Mouse (Mus musculus) CD8-positive naive resting alpha-beta T cell, adult 57 days (primary cell): ENCODE results near the gene Hist1h3f. TPM values are rescaled to one million over a fixed set of nuclear protein-coding genes. Genes with fewer than 3 reads are reported as not detected.

Experiments used
- total RNA-seq: library from RNA; stranded (reverse); gene quantifications from one replicate; pipeline ENCODE4 v1.2.4, GENCODE M21; 2023

Gene Hist1h3f
- total RNA-seq, 1 experiment from 2014 or later, result 57.2 TPM

Other genes starting within 250 kb of the Hist1h3f start
- gene Zfp322a, start 174.8 kb upstream of the Hist1h3f start, total RNA-seq, result 18.6 TPM
- gene Abt1, start 120.2 kb upstream of the Hist1h3f start, total RNA-seq, result 17.1 TPM
- not detected for gene Btn1a1, start 78.2 kb upstream of the Hist1h3f start, total RNA-seq
- 0.55 TPM for gene Btn2a2, start 55.2 kb upstream of the Hist1h3f start, total RNA-seq
- 235 TPM for gene Hist1h4h, start 13.0 kb upstream of the Hist1h3f start, total RNA-seq
- 10.3 TPM for gene Hist1h2af, start 10.1 kb upstream of the Hist1h3f start, total RNA-seq
- gene Hist1h3g, start 8.6 kb upstream of the Hist1h3f start, total RNA-seq, result 2.5 TPM
- 3.6 TPM for gene Hist1h2bh, start 660 bp upstream of the Hist1h3f start, total RNA-seq
- 35.5 TPM for gene Hist1h4f, start 7.6 kb downstream of the Hist1h3f start, total RNA-seq
- 8.0 TPM for gene Hist1h1d, start 9.2 kb downstream of the Hist1h3f start, total RNA-seq
- 113 TPM for gene Hist1h3e, start 18.3 kb downstream of the Hist1h3f start, total RNA-seq
- gene Hist1h2ae, start 27.2 kb downstream of the Hist1h3f start, total RNA-seq, result 10.3 TPM
- 137 TPM for gene Hist1h2bg, start 27.3 kb downstream of the Hist1h3f start, total RNA-seq
- gene Hist1h2bf, start 30.1 kb downstream of the Hist1h3f start, total RNA-seq, result 88.7 TPM
- 2.5 TPM for gene Hist1h2ad, start 30.3 kb downstream of the Hist1h3f start, total RNA-seq
- gene Hist1h3d, start 31.7 kb downstream of the Hist1h3f start, total RNA-seq, result 2.8 TPM
- gene Hist1h4d, start 37.5 kb downstream of the Hist1h3f start, total RNA-seq, result 122 TPM
- gene Hist1h2be, start 77.1 kb downstream of the Hist1h3f start, total RNA-seq, result 14.7 TPM
- 187 TPM for gene Hist1h1e, start 78.5 kb downstream of the Hist1h3f start, total RNA-seq
- gene Hist1h2ac, start 139.9 kb downstream of the Hist1h3f start, total RNA-seq, result 6.8 TPM
- gene Hist1h2bc, start 140.1 kb downstream of the Hist1h3f start, total RNA-seq, result 7.9 TPM
- gene Hist1h1t, start 151.8 kb downstream of the Hist1h3f start, total RNA-seq, result not detected
- gene Hist1h4c, start 154.4 kb downstream of the Hist1h3f start, total RNA-seq, result 147 TPM
- gene Hfe, start 166.8 kb downstream of the Hist1h3f start, total RNA-seq, result 2.7 TPM
- gene Hist1h1c, start 194.8 kb downstream of the Hist1h3f start, total RNA-seq, result 839 TPM
- 4.1 TPM for gene Hist1h3c, start 201.6 kb downstream of the Hist1h3f start, total RNA-seq
- gene Hist1h2bb, start 202.7 kb downstream of the Hist1h3f start, total RNA-seq, result 15.1 TPM
- 16.9 TPM for gene Hist1h2ab, start 207.1 kb downstream of the Hist1h3f start, total RNA-seq
- 17.1 TPM for gene Hist1h3b, start 208.2 kb downstream of the Hist1h3f start, total RNA-seq
- 49.5 TPM for gene Hist1h4b, start 213.0 kb downstream of the Hist1h3f start, total RNA-seq
- 122 TPM for gene Hist1h4a, start 217.2 kb downstream of the Hist1h3f start, total RNA-seq
- 170 TPM for gene Hist1h3a, start 218.3 kb downstream of the Hist1h3f start, total RNA-seq
- gene Hist1h1a, start 219.6 kb downstream of the Hist1h3f start, total RNA-seq, result 23.5 TPM
- not detected for gene Trim38, start 225.9 kb downstream of the Hist1h3f start, total RNA-seq